Mouse (Mus musculus) CD4-positive, CD25-positive, alpha-beta regulatory T cell, adult 4 months (primary cell): ENCODE data around the gene Akr1b10. TPM values are rescaled to one million over a fixed set of nuclear protein-coding genes. Genes with fewer than 3 reads are reported as not detected.

Experiments used
- polyA plus RNA-seq, 2 experiments: library from polyadenylated mRNA; unstranded; fragments of 100-300 nt; shearing (Covaris generic); gene quantifications; one replicate each; pipeline ENCODE4 v1.2.1; 2017

The Akr1b10 gene
- polyA plus RNA-seq, 2 experiments from 2014 or later = 56.4 to 60.5 TPM

Other genes starting within 250 kb of the Akr1b10 start
- 10 to 100 TPM; 29.9 to 45.3 TPM for gene Slc35b4, start 207.1 kb upstream of the Akr1b10 start, polyA plus RNA-seq
- gene Akr1b3, start 66.7 kb upstream of the Akr1b10 start, polyA plus RNA-seq = 100 to 1,000 TPM; 382 to 479 TPM
- gene Akr1b8, start 30.1 kb upstream of the Akr1b10 start, polyA plus RNA-seq = not detected
- gene Akr1b7, start 28.1 kb downstream of the Akr1b10 start, polyA plus RNA-seq = under 1 TPM in 1 of 2 experiments, not detected in 1; 0.49 TPM
- gene Bpgm, start 92.0 kb downstream of the Akr1b10 start, polyA plus RNA-seq = 10 to 100 TPM; 21.5 to 31.7 TPM
- under 1 TPM in 1 of 2 experiments, not detected in 1; 0.15 TPM for gene Cald1, start 214.3 kb downstream of the Akr1b10 start, polyA plus RNA-seq